Comparison of ENCODE assay signal across 9 mouse cellular contexts in the genomic region with DNA sequence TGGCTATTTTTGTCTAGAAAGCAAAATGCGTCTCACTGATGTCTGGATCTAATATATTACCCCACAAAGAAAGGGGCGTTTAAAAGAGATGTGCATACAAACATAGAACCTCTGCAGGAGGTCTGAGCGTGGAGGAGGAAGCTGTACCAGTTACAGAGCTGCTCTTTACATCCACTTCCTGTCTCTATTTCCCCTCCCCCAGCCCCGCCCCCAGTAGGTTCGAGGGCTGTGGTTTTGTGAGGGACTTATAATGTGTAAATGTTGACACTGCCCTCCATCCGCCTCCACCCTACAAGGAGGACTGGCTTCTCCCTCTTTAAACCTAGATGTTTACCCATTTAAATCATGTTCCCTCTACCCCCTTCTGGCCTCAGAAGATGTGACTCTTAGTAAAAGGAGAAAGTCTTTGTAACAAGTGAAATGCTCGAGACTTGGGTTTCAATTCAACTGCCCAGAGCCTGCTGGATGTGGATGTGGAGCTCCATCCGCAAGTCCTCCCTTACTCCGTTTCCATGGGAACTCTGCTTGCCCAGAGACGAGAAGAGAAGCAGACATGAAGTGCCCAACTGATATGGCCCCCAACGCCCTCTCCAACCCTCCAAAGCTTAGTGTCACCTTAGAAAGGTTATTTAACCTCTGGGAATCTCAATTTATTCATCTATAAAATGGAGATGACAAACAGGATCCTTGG. TPM values are rescaled to one million over a fixed set of nuclear protein-coding genes. Genes with fewer than 3 reads are reported as not detected.
A peak's percentile ranks its signal among the peaks of the same experiment; 100 is the strongest.
DNase-seq lines count a peak whose midpoint lies in the region; ATAC-seq lines count a peak whose summit lies in the region.
"Had no signal": no experiment of that assay in that cellular context is flagged by ENCODE, and none has a peak within 500 bp of the region (broad histone marks: within the 10 kb centered on the region; RNA-seq: fewer than 3 reads in every experiment).

No protein-coding gene starts in this region.

- DNase-seq in large intestine, adult 2 months (ENCODE audit: low read depth, low spot score), result peak; percentile 56
- peak; percentile 84 to 86 for DNase-seq in natural killer cell, adult 2 months (ENCODE audit: low spot score in 2 of 2)
- no peak for DNase-seq in embryo, embryonic 9.5 days (ENCODE audit: extremely low spot score)
- no peak for DNase-seq in neural tube, embryonic 10.5 days (ENCODE audit: extremely low spot score, low spot score)
- DNase-seq: gastrocnemius, adult 2 months had no signal

- H3K9me3 ChIP-seq in neural tube, embryonic 13.5 days, result no peaks in the 10 kb centered on the region
- no peaks in the 10 kb centered on the region for H3K9me3 ChIP-seq in neural tube, embryonic 15.5 days (replicated peaks)

- peaks cover 61% of the 10 kb centered on the region for H3K4me1 ChIP-seq in neural tube, embryonic 13.5 days (replicated peaks)
- peaks cover 22% of the 10 kb centered on the region for H3K4me1 ChIP-seq in neural tube, embryonic 15.5 days

- H3K4me3 ChIP-seq in neural tube, embryonic 13.5 days, result no peak overlapping the region
- no peak overlapping the region for H3K4me3 ChIP-seq in neural tube, embryonic 15.5 days (replicated peaks)
- H3K4me3 ChIP-seq: gastrocnemius, adult 2 months had no signal

- ATAC-seq in neural tube, embryonic 13.5 days (ENCODE audit: low read depth), result no peak
- no peak for ATAC-seq in neural tube, embryonic 15.5 days (ENCODE audit: low FRiP score)
- no peak for ATAC-seq in megakaryocyte-erythroid progenitor cell, adult 5-6 weeks (replicated peaks; ENCODE audit: low FRiP score, low TSS enrichment, poor library complexity, severe bottlenecking)
- ATAC-seq in cerebellum, adult (ENCODE audit: insufficient number of reproducible peaks, low FRiP score, low TSS enrichment), result no peak

- no peaks in the 10 kb centered on the region for H3K27me3 ChIP-seq in neural tube, embryonic 13.5 days
- no peaks in the 10 kb centered on the region for H3K27me3 ChIP-seq in neural tube, embryonic 15.5 days (replicated peaks)

- peaks cover 30% of the 10 kb centered on the region for H3K36me3 ChIP-seq in neural tube, embryonic 13.5 days
- H3K36me3 ChIP-seq in neural tube, embryonic 15.5 days, result peaks cover 15% of the 10 kb centered on the region; the same call in 1 of the 2 replicates

- 62% methylated on average over 11 of the region's 11 CpGs for WGBS in neural tube, embryonic 13.5 days
- WGBS in neural tube, embryonic 15.5 days, result 61% methylated on average over 11 of the region's 11 CpGs
- 33% methylated on average over 11 of the region's 11 CpGs for WGBS in large intestine, adult 2 months

- no peak overlapping the region for H3K4me2 ChIP-seq in neural tube, embryonic 13.5 days
- no peak overlapping the region for H3K4me2 ChIP-seq in neural tube, embryonic 15.5 days

- H3K27ac ChIP-seq in neural tube, embryonic 13.5 days (replicated peaks), result 0 out of 2 replicates have a peak overlapping the region, but pooled peaks have one; percentile 19
- H3K27ac ChIP-seq in neural tube, embryonic 15.5 days (replicated peaks), result no peak overlapping the region
- H3K27ac ChIP-seq: gastrocnemius, adult 2 months had no signal

- H3K9ac ChIP-seq in neural tube, embryonic 13.5 days, result no peak overlapping the region
- H3K9ac ChIP-seq in neural tube, embryonic 15.5 days (replicated peaks), result no peak overlapping the region

RNA-seq across cellular contexts. Expression of gene Slc38a1, which starts 43.7 kb away (rescaled TPM):
- polyA plus RNA-seq in neural tube, embryonic 13.5 days (2015; fragmentation: Nextera tagmentation; extraction: Ambion mirVana), result 140 and 158 TPM in 2 replicates
- polyA plus RNA-seq in neural tube, embryonic 15.5 days (2015; fragmentation: Nextera tagmentation; extraction: Ambion mirVana), result 127 and 134 TPM in 2 replicates
- 17.3 and 30.2 TPM in 2 replicates for polyA plus RNA-seq in large intestine, adult 2 months (2012; rRNA removed)
- total RNA-seq in megakaryocyte-erythroid progenitor cell, adult 5-6 weeks (2014; fragmentation: Nextera tagmentation), result 63.5 and 84.0 TPM in 2 replicates
- 51.3 and 52.2 TPM in 2 replicates for total RNA-seq in megakaryocyte-erythroid progenitor cell, adult 5-6 weeks (2017)

Comparison
In these comparisons a context has a peak if more than half of its experiments do, and no peak if none do; other contexts are left out.
1. DNase-seq: peak in large intestine, adult 2 months (single experiment) and natural killer cell, adult 2 months (2 of 2); none in embryo, embryonic 9.5 days (single experiment) and neural tube, embryonic 10.5 days (single experiment).